30 mouse cellular contexts compared by ENCODE assay signal in the genomic region with DNA sequence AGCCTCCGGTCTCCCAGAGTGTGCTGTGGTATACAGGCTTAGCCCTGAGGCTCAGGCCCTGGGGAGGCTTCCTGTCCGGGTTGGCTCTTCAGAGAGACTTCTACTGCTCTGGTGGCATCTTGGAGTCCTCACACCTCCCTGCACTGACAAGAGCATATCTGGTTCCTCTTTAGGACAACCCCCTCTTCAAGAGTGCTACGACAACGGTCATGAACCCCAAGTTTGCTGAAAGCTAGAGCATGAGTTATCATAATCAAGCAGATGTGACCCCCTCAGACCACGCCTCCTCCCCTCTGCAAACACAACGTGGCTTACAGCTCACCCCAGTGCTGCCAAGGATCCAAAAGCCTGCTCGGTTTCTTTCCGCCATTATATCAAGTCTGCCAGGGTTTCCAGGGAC. TPM values are rescaled to one million over a fixed set of nuclear protein-coding genes. Genes with fewer than 3 reads are reported as not detected.
"Had no signal": no experiment of that assay in that cellular context is flagged by ENCODE, and none has a peak within 500 bp of the region (broad histone marks: within the 10 kb centered on the region; RNA-seq: fewer than 3 reads in every experiment).

No protein-coding gene starts in this region.

- H3K4me3 ChIP-seq: gastrocnemius, adult 2 months; heart, embryonic 13.5 days; heart, embryonic 15.5 days; hindbrain, embryonic 13.5 days; hindbrain, embryonic 15.5 days; kidney, embryonic 15.5 days; left cerebral cortex, adult 2 months; limb, embryonic 10.5 days; limb, embryonic 12.5 days; liver, embryonic 13.5 days had no signal

- H3K9ac ChIP-seq: heart, embryonic 13.5 days; heart, embryonic 15.5 days; hindbrain, embryonic 13.5 days; hindbrain, embryonic 15.5 days; kidney, embryonic 15.5 days; limb, embryonic 12.5 days; liver, embryonic 13.5 days had no signal

- H3K27me3 ChIP-seq: heart, embryonic 15.5 days; hindbrain, embryonic 13.5 days; hindbrain, embryonic 15.5 days; kidney, embryonic 15.5 days; limb, embryonic 12.5 days; liver, embryonic 13.5 days had no signal

- H3K4me1 ChIP-seq: heart, embryonic 13.5 days; heart, embryonic 15.5 days; hindbrain, embryonic 13.5 days; hindbrain, embryonic 15.5 days had no signal

- H3K36me3 ChIP-seq: heart, embryonic 13.5 days; heart, embryonic 15.5 days; hindbrain, embryonic 13.5 days; hindbrain, embryonic 15.5 days; kidney, embryonic 15.5 days; limb, embryonic 10.5 days; limb, embryonic 12.5 days; liver, embryonic 13.5 days had no signal

- H3K9me3 ChIP-seq: heart, embryonic 13.5 days; heart, embryonic 15.5 days; hindbrain, embryonic 13.5 days; hindbrain, embryonic 15.5 days; kidney, embryonic 15.5 days; limb, embryonic 10.5 days; limb, embryonic 12.5 days; liver, embryonic 13.5 days had no signal

- DNase-seq: gastrocnemius, adult 2 months; gastrocnemius, postnatal 10 days; gastrocnemius, postnatal 25 days; heart, adult 18-20 months; heart, postnatal 14 days; heart, postnatal 36 days; kidney, adult 11 months; kidney, adult 2 months; kidney, adult 9 months; kidney, postnatal 14 days; kidney, postnatal 36 days; layer of hippocampus, adult 9-11 months; liver; liver, embryonic 13.5 days had no signal

- H3K27ac ChIP-seq: gastrocnemius, adult 2 months; heart, embryonic 13.5 days; heart, embryonic 15.5 days; hindbrain, embryonic 13.5 days; hindbrain, embryonic 15.5 days; hindbrain, postnatal 0 days; kidney, embryonic 15.5 days; kidney, postnatal 0 days; left cerebral cortex, adult 2 months; limb, embryonic 10.5 days; limb, embryonic 12.5 days; liver, embryonic 13.5 days had no signal

- ATAC-seq: hindbrain, postnatal 0 days; intestine, embryonic 16.5 days had no signal

RNA-seq across cellular contexts. Expression of a gene that starts 41.0 kb away (rescaled TPM):
- total RNA-seq: granulocyte monocyte progenitor cell, adult 5-6 weeks; hematopoietic stem cell, adult 5-6 weeks; hindbrain, postnatal 0 days had no signal
- polyA plus RNA-seq: heart, embryonic 11.5 days; heart, embryonic 13.5 days; hindbrain, embryonic 11.5 days; intestine, embryonic 16.5 days; kidney, adult 2 months; large intestine, adult 2 months had no signal
